Mouse (Mus musculus): Measurements from ENCODE around the gene Diras2. TPM values are rescaled to one million over a fixed set of nuclear protein-coding genes. Genes with fewer than 3 reads are reported as not detected.

Diras2 gene
- polyA plus RNA-seq, 1 experiment from 2014 or later = 0.15 TPM

GRCm38 (mm10) chr13:52474807-52475206 is 56.3 kb downstream of the Diras2 start:
- Histone ChIP-seq H3K9me3 (no peaks in the 10 kb centered on the region), H3K36me3 (replicated peaks) (no peaks in the 10 kb centered on the region), H3K27me3 (replicated peaks; ENCODE audit: low read depth, poor library complexity, severe bottlenecking) (no peaks in the 10 kb centered on the region), H3K27ac (replicated peaks) (no peak overlapping the region), H3K4me1 (peaks cover 3% of the 10 kb centered on the region), H3K4me3 (no peak overlapping the region)
- 81% methylated on average over 3 of the region's 3 CpGs for WGBS
- DNase-seq (ENCODE audit: low spot score) = no peak

DNA sequence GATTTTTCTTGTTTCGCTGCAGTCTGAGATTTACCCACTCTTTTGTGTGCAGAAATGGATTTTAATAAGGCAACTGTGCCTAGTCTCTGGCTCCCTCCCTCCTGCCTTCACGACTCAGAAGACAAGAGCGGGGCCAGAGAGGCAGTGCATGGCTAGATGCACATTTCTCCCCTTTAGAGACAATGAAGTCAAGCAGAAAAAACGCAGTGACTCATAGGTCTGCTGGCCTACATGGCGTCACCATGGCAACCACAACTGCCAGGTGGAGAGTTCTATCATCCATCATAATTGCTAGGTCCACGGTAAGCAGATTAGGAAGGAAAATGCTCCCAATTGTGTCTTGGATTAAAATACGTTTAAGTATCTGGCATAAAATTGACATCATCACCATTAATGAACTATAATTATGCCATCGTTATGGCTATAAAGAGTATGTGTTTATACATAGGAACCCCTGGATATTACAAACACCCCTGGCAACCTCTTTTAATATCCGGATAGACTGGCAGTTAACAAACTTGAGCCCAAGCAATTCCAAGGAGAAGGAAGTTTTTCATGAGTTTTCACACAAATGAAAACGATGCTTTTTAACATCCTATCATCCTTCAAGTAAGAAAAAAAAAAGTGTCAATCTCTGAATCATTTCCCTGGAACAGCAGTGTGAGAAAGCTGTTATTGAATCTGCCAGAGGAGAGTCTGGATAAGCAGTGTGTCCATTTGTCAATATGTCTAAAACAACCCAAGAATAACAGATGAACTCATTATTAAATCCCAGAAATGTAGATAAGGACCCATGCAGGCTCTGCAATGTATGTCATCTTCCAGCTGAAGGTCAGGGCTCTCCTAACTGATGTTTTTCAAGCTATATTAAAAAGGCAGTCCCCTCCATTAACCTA is 61.0 kb downstream of the Diras2 start:
- no peaks in the 10 kb centered on the region for H3K9me3 ChIP-seq

DNA sequence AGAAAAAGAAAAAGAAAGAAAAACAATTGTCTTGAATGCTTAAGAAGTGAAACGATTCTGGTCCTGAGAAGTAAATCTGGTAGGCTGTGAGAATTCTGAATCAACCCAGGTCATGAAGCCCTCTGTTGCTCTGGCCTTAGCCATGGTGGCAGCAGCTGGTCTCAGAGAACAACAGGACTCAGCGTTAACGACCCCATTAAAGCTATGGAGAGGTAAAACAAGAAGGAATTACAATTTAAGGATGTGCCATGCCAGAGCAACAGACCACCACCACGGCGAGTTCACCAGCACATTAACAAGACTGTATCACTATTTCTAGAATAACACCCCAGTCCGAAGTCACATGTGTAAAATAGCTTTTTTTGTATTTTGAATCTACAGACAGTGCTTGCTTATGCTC is 65.9 kb downstream of the Diras2 start:
- no peak overlapping the region for H3K4me3 ChIP-seq
- H3K27me3 ChIP-seq (replicated peaks; ENCODE audit: low read depth, poor library complexity, severe bottlenecking) = no peaks in the 10 kb centered on the region
- no peak overlapping the region for H3K27ac ChIP-seq (replicated peaks)
- peaks cover 8% of the 10 kb centered on the region for H3K4me1 ChIP-seq
- no peaks in the 10 kb centered on the region for H3K9me3 ChIP-seq
- 87% methylated on average over 6 of the region's 6 CpGs for WGBS
- H3K36me3 ChIP-seq (replicated peaks) = no peaks in the 10 kb centered on the region
- DNase-seq (ENCODE audit: low spot score) = no peak

More for the DNA sequence above, 61.0 kb downstream of the Diras2 start:
- DNase-seq (ENCODE audit: low spot score) = peak; percentile 48
- H3K27me3 ChIP-seq (replicated peaks; ENCODE audit: low read depth, poor library complexity, severe bottlenecking) = no peaks in the 10 kb centered on the region
- H3K27ac ChIP-seq (replicated peaks) = no peak overlapping the region
- peaks cover 8% of the 10 kb centered on the region for H3K4me1 ChIP-seq
- WGBS = 62% methylated on average over 10 of the region's 10 CpGs
- no peak overlapping the region for H3K4me3 ChIP-seq
- H3K36me3 ChIP-seq (replicated peaks) = no peaks in the 10 kb centered on the region

DNA sequence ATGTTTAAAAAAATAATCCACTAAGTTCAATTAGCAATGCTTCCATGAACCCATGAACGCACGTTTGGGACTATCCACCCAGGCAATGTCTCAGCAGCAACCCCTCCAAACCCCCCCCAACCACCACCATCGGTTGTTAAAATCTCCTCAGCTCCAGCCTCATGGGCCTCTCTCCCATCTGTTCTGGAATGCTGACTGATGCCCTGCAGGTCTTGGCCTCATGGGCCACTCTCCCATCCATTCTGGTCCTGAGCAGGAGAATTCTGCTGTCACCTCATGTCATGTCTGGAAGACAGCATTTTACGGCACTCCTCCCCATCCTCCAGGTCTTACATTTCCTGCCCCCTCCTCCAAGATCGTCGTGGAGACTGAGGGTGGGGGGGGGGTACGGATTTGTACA is 71.1 kb downstream of the Diras2 start:
- Histone ChIP-seq H3K36me3 (replicated peaks) (no peaks in the 10 kb centered on the region), H3K27me3 (replicated peaks; ENCODE audit: low read depth, poor library complexity, severe bottlenecking) (no peaks in the 10 kb centered on the region), H3K4me3 (no peak overlapping the region), H3K9me3 (no peaks in the 10 kb centered on the region), H3K27ac (replicated peaks) (no peak overlapping the region), H3K4me1 (peaks cover 9% of the 10 kb centered on the region)
- DNase-seq (ENCODE audit: low spot score) = no peak
- WGBS = 68% methylated on average over 7 of the region's 7 CpGs

- no peaks in the 10 kb centered on the region for H3K36me3 ChIP-seq (replicated peaks)
- no peak overlapping the region for H3K4me3 ChIP-seq
- H3K4me1 ChIP-seq = peaks cover 9% of the 10 kb centered on the region
- H3K9me3 ChIP-seq = no peaks in the 10 kb centered on the region
- H3K27me3 ChIP-seq (replicated peaks; ENCODE audit: low read depth, poor library complexity, severe bottlenecking) = no peaks in the 10 kb centered on the region
- no peak overlapping the region for H3K27ac ChIP-seq (replicated peaks)
- DNase-seq (ENCODE audit: low spot score) = peak; percentile 47
- WGBS = 51% methylated on average over 11 of the region's 11 CpGs
These were observed 73.2 kb downstream of the Diras2 start for GRCm38 (mm10) chr13:52457889-52458324.

GRCm38 (mm10) chr13:52457177-52457888 is 73.7 kb downstream of the Diras2 start:
- peaks cover 14% of the 10 kb centered on the region for H3K4me1 ChIP-seq
- no peak overlapping the region for H3K27ac ChIP-seq (replicated peaks)
- no peak overlapping the region for H3K4me3 ChIP-seq
- H3K27me3 ChIP-seq (replicated peaks; ENCODE audit: low read depth, poor library complexity, severe bottlenecking) = no peaks in the 10 kb centered on the region
- WGBS = 74% methylated on average over 15 of the region's 15 CpGs
- no peak for DNase-seq (ENCODE audit: low spot score)
- no peaks in the 10 kb centered on the region for H3K9me3 ChIP-seq
- no peaks in the 10 kb centered on the region for H3K36me3 ChIP-seq (replicated peaks)

GRCm38 (mm10) chr13:52455329-52455728 is 75.8 kb downstream of the Diras2 start:
- 40% methylated on average over 9 of the region's 9 CpGs for WGBS
- Histone ChIP-seq H3K27me3 (replicated peaks; ENCODE audit: low read depth, poor library complexity, severe bottlenecking) (no peaks in the 10 kb centered on the region), H3K9me3 (no peaks in the 10 kb centered on the region), H3K4me3 (no peak overlapping the region), H3K4me1 (peaks cover 19% of the 10 kb centered on the region), H3K36me3 (replicated peaks) (no peaks in the 10 kb centered on the region), H3K27ac (replicated peaks) (no peak overlapping the region)
- no peak for DNase-seq (ENCODE audit: low spot score)

GRCm38 (mm10) chr13:52454708-52455250 is 76.3 kb downstream of the Diras2 start:
- 83% methylated on average over 11 of the region's 11 CpGs for WGBS

More at GRCm38 (mm10) chr13:52454708-52455250, 76.3 kb downstream of the Diras2 start:
- Histone ChIP-seq H3K36me3 (replicated peaks) (no peaks in the 10 kb centered on the region), H3K4me3 (no peak overlapping the region), H3K9me3 (no peaks in the 10 kb centered on the region), H3K27ac (replicated peaks) (no peak overlapping the region), H3K4me1 (peaks cover 19% of the 10 kb centered on the region), H3K27me3 (replicated peaks; ENCODE audit: low read depth, poor library complexity, severe bottlenecking) (no peaks in the 10 kb centered on the region)
- no peak for DNase-seq (ENCODE audit: low spot score)

Other genes starting within 250 kb of the Diras2 start
- gene Syk, start 51.9 kb upstream of the Diras2 start, polyA plus RNA-seq (2016; fragmentation: Nextera tagmentation; extraction: Ambion mirVana) = 2.2 and 2.8 TPM in 2 replicates